Mouse (Mus musculus) CH12.LX (cell line): ENCODE data around the gene Rasgrp3.

Source experiments
- BHLHE40 ChIP-seq: IDR thresholded peaks from 2 replicates; pipeline ENCODE4 v1.6.1; 2011; ENCODE audit warnings: mild to moderate bottlenecking, low read depth, low read length, improper control_type of control experiment
- CHD2 ChIP-seq: IDR thresholded peaks from 2 replicates; pipeline ENCODE4 v1.6.1; 2011; ENCODE audit warnings: low read length, improper control_type of control experiment
- CTCF ChIP-seq, 2 experiments: IDR thresholded peaks in 1 of 2; conservative IDR thresholded peaks in 1 of 2; 2 replicates each; pipeline ENCODE4 v1.5.1; 2011 to 2012; ENCODE audit warnings: low read depth in 2 of 2, low read length in 2 of 2, improper control_type of control experiment in 1 of 2, inconsistent platforms in 1 of 2, mild to moderate bottlenecking in 1 of 2, moderate library complexity in 1 of 2
- E2F4 ChIP-seq: IDR thresholded peaks from 2 replicates; pipeline ENCODE4 v1.6.1; 2011; ENCODE audit warnings: low read depth, low read length, improper control_type of control experiment; ENCODE audit not compliant: insufficient replicate concordance
- ELF1 ChIP-seq: IDR thresholded peaks from 2 replicates; pipeline ENCODE4 v1.6.1; 2014; ENCODE audit warnings: low read depth, mild to moderate bottlenecking, inconsistent platforms, low read length, improper control_type of control experiment
- JUND ChIP-seq: conservative IDR thresholded peaks from 2 replicates; pipeline ENCODE4 v1.6.1; 2011; ENCODE audit warnings: low read depth, low read length, improper control_type of control experiment
- MAFK ChIP-seq: IDR thresholded peaks from 2 replicates; pipeline ENCODE4 v1.6.1; 2011; ENCODE audit warnings: low read length, improper control_type of control experiment; ENCODE audit not compliant: insufficient replicate concordance
- MAX ChIP-seq: IDR thresholded peaks from 2 replicates; pipeline ENCODE4 v1.6.1; 2011; ENCODE audit warnings: low read length, improper control_type of control experiment
- MAZ ChIP-seq: IDR thresholded peaks from 2 replicates; pipeline ENCODE4 v1.6.1; 2012; ENCODE audit warnings: low read depth, mild to moderate bottlenecking, inconsistent platforms, low read length, improper control_type of control experiment, moderate library complexity
- POLR2A ChIP-seq: IDR thresholded peaks from 2 replicates; pipeline ENCODE4 v1.6.1; 2011; ENCODE audit warnings: low read depth, mild to moderate bottlenecking, improper control_type of control experiment, low read length

DNA sequence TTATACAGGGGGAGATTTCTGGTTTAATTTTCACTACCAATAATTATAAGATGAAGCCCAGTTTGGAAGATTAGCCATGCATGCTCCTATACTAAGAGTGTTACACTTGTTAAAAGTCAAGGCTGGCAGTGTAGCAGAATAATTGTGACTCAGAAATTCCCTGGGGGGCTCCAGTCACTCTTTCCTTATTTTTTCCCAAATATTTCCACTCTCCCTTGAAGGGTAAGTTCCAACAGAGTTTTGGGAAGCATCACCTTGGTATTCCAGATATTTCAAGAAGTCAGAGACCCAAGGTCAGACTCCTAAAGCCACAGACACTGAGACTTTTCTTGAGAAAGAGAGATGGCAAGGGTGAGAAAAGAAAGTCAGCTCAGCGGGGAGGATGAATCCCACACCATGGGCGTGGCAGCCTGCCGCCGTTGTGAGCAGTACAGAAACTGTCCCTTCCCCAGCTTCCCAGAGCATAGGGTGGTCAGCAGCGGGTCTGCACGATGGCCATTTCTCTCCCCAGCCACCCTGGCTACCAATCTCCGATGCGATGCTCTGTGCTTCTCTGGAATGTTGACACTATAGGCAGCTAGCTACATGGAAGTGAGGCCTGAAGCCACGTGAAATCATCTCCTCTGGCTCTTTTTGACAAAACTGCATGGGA, 28.8 kb downstream of the Rasgrp3 start:
- no peak for TF ChIP-seq MAX
- no peak for TF ChIP-seq CHD2
- no peak for TF ChIP-seq CTCF (conservative IDR thresholded peaks at IDR 0.05 in 1 of 2, IDR thresholded peaks at IDR 0.05 in 1 of 2; ENCODE audit: low read depth in 2 of 2, low read length in 2 of 2)
- no peak for TF ChIP-seq ELF1
- TF ChIP-seq POLR2A: peak; percentile 10; the same call in 1 of the 2 replicates
- TF ChIP-seq E2F4: no peak
- TF ChIP-seq BHLHE40: no peak
- no peak for TF ChIP-seq MAZ
- TF ChIP-seq JUND: no peak
- TF ChIP-seq MAFK: no peak
